Mouse (Mus musculus) left cerebral cortex, adult 9 months (tissue): Measurements from ENCODE around the gene Acvr2b.
"Not testable (repeated sequence)": the region's sequence is repeated elsewhere in the genome, so short reads cannot be mapped to it uniquely, and the experiment has no call there.

Experiments used
- DNase-seq, 2 experiments: peaks; one replicate each; pipeline ENCODE4 v3.0.0; 2022; ENCODE audit warnings: low spot score in 2 of 2

Acvr2b gene

GRCm38 (mm10) chr9:119401801-119402214 is at the start of gene Acvr2b:
Gene Acvr2b (plus strand): TSS chr9:119402118.
- DNase-seq = peak; percentile 79 to 91

GRCm38 (mm10) chr9:119353926-119354325 is 48.0 kb upstream of the Acvr2b start:
- no peak for DNase-seq

- no peak for DNase-seq
Observed at GRCm38 (mm10) chr9:119355943-119356342, 46.0 kb upstream of the Acvr2b start.

DNA sequence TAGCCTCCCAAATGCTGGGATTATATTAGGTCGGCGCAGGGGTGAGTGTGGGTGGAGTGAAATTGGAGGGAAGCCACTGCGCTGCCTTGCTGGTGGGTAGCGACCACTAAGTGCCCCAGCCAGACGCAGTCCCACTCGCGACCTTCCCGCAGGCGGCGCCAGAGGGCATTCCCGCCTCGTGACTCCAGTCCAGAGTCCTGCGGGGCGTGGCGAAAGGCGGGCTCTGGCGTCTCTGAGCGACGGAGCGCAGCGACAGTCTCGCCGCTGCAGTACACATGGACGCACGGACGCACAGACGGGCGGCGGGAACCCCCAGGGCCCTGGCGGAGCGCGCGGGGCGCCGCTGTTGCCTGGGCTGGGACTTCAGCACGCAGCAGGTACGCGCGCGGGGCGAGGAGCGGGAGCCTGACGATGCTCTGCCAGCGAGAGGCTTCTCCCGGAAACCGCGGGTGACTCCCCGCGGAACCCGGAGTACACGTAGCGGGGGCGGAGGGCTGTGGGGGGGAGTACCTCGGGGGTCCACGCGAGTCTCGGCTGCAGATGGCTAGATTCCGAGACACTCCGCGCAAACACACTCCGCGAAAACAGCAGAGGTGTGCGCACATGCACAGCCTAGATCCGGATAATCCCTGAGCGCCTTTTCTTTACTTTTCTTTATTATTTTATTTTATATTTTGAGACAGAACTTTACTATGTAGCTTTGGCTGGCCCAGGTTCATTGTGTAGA is 44.4 kb upstream of the Acvr2b start, which contains the start of gene Xylb:
Xylb (plus strand) TSS at position 51 of the 727 bp plus-strand sequence.
- peak; percentile 54 to 90 for DNase-seq

GRCm38 (mm10) chr9:119358058-119358429 is 43.9 kb upstream of the Acvr2b start:
- no peak for DNase-seq

DNA sequence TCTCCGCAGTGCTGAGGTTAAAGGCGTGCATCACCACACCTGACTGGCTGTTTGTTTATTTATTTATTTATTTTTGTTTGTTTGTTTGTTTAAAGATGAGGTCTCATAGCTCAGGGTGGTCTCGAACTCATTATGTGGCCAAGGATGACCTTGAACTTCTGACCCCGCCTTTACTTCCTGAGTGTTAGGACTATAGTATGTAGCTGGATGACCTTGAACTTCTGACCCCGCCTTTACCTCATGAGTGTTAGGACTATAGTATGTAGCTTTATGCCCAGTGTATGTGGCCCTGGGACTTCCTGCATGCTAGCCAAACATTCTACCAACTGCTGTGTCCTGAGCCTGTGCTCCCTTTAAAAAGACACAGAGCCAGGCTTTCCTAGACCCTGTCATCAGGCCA is 40.5 kb upstream of the Acvr2b start:
- no peak for DNase-seq

DNA sequence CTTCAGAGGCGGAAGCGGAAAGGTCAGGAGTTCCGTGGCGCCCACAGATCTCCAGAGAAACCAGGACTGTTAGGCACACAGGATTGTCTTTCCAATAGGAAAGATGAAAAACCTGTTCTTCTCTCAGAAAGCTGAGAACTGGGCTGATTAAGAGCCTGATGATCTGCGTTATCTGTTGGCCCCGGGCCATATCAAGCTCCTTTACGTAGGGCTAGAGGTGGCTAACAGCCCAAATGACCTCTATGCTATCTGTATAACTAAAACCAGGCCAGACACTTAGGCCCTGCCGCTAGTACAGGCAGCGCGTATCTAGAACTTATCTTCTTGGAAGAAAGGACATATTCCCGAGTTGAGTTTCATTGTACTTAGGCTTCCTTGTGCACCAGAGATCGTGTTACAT is 38.7 kb upstream of the Acvr2b start:
- DNase-seq = no peak

- no peak for DNase-seq
Observed at GRCm38 (mm10) chr9:119365284-119365683, 36.6 kb upstream of the Acvr2b start, which contains the start of gene Slc22a14. Gene Slc22a14 (minus strand): TSS chr9:119365553.

GRCm38 (mm10) chr9:119368367-119368766 is 33.6 kb upstream of the Acvr2b start:
- no peak for DNase-seq

- not testable (repeated sequence) for DNase-seq
Observed at GRCm38 (mm10) chr9:119370770-119371169, 31.1 kb upstream of the Acvr2b start.

DNA sequence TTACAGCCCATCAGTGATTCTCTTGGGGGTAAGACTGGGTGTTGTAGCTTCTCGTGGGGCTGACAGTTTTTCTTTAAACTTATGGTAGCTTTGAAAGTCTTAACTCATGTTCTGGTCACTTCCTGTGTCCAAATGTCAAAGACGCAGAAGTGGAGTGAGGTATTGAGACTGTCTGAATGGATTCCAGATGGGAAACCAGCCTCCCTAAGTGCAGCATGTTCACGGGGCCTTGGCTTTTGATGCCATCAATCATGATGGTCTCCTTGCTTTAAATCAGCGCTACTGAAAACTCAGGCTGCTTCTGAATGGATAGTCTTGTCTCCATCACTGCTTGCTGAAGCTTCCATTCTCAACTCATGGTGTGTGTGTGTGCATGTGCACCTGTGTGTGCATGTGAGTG is 30.7 kb upstream of the Acvr2b start:
- no peak for DNase-seq

DNA sequence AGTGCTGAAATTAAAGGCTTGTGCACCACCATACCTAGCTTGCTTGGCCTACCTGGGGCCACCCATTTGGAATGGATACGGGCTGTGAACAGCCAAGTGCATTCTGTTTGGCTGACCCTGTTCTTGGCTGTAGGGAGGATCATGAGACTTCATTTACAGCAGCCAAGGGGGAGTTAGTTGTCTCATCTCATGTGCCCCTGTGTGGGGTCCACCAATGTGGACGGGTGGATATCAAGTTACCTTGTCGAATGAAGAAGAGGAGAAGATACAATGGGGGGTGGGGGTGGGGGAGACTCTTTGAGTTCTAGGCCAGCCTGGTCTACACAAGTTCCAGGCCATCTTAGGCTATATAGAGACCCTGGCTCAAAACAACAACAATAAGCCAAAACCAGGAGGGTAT is 26.9 kb upstream of the Acvr2b start:
- no peak for DNase-seq

- no peak for DNase-seq
Observed at GRCm38 (mm10) chr9:119375556-119375955, 26.4 kb upstream of the Acvr2b start.

DNA sequence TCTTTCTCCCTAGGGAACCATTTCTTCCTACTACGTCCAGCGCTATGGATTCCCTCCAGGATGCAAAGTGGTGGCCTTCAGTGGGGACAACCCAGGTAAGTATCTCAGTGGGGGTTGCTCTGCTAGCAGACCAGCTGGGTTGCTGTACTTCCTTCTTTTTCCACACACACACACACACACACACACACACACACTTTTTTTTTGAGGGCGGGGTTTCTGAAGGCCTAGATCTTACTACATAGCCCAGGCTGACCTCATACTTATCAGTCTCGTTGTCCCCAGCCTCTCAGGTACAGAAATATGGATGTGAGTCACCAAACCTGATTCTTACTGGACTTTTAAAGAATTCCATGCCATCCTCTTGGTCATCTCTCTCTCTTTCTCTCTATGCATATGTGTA is 23.7 kb upstream of the Acvr2b start:
- no peak for DNase-seq

GRCm38 (mm10) chr9:119382603-119383002 is 19.3 kb upstream of the Acvr2b start:
- no peak for DNase-seq

DNA sequence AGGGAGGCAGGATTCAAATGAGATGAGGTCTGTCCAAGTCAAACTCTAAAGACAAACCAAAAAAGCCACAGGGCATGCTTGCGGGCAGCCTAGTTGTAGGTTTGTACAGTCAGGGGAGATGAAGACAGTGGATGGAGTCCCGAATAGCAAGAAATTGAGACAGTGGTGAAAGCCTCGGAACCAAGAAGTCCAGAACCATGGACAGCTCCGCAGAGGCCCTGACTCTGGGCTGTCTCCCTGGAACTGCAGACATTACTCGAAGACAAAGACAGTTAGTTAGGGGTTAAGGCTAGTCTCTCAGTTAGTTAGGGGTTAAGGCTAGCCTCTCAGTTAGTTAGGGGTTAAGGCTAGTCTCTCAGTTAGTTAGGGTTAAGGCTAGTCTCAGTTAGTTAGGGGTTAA is 13.0 kb upstream of the Acvr2b start:
- DNase-seq = no peak

GRCm38 (mm10) chr9:119390214-119390613 is 11.7 kb upstream of the Acvr2b start:
- DNase-seq = no peak

DNA sequence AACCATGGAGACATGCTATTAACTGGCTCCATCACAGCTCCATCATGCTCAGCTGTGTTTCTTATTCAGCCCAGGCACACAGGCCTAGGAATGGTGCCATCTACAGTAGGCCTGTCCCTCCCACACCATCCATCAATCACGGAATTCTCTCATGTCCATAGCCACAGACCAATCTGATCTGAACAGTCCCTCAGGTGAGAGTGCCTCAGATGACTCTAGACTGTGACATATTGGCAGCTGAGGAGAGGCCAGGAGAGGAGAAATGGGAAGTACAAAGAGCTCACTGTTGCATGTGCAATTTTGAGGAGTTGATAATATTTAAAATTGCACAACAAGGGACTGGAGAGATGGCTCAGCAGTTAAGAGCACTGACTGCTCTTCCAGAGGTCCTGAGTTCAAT is 7.1 kb upstream of the Acvr2b start:
- no peak for DNase-seq

DNA sequence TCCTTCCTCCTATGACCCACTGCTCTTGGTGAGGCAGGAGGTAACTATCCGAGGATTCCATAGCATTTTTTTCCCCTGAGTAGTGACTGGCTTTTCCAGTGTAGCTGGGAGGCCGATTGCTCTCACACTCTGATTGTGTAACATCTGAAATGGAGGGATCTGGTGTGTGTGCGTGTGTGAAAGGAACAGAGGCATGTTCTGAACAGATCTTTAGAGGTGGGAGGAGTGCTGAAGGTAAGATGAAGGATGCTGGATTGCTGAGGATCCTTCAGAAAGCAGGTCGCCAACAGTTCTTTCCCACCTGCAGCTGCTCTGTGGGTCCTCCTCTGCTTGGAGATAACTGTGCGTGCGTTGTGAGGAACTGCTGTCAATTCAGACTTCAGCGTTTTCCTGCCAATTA is 567 bp upstream of the Acvr2b start:
- DNase-seq = peak; percentile 44 to 58

- peak in 1 of 2 experiments; percentile 29 for DNase-seq
Observed at GRCm38 (mm10) chr9:119402253-119403235, 626 bp downstream of the Acvr2b start.

GRCm38 (mm10) chr9:119403236-119403641 is 1.3 kb downstream of the Acvr2b start:
- no peak for DNase-seq

GRCm38 (mm10) chr9:119404090-119404489 is 2.2 kb downstream of the Acvr2b start:
- no peak for DNase-seq

- DNase-seq = no peak
Observed at GRCm38 (mm10) chr9:119407884-119408283, 6.0 kb downstream of the Acvr2b start.
